11 mouse cellular contexts compared by ENCODE assay signal in the genomic region with DNA sequence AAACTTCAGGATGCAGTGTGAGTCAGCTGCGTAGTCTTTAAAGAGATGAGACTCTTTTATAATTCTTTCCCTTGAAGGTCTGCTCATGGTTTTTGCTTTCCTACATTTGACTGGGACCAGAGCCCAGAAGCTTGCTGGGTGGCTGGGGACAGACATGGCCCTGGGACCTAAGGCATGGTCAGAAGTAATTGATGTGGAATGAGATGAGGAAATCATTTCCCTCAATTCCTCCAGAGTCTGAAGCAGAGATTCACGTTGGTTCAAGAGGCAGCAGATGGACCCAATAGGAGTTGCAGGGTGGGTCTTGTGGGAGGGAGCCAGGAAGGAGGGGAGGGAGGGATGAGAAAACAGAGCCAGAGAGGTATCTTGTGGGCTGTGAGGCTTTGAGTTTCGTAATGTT.
DNase-seq lines count a peak whose midpoint lies in the region; ATAC-seq lines count a peak whose summit lies in the region.
"Had no signal": no experiment of that assay in that cellular context is flagged by ENCODE, and none has a peak within 500 bp of the region (broad histone marks: within the 10 kb centered on the region; RNA-seq: fewer than 3 reads in every experiment).

No protein-coding gene starts in this region.

- 58% methylated on average over 3 of the region's 3 CpGs for WGBS in embryonic facial prominence, embryonic 14.5 days
- WGBS in embryonic facial prominence, embryonic 10.5 days: 66% methylated on average over 3 of the region's 3 CpGs
- WGBS in hindbrain, embryonic 13.5 days: 68% methylated on average over 3 of the region's 3 CpGs
- WGBS in hindbrain, embryonic 12.5 days: 73% methylated on average over 3 of the region's 3 CpGs
- WGBS in neural tube, embryonic 15.5 days: 44% methylated on average over 3 of the region's 3 CpGs

- 0 out of 2 replicates have a peak, but pooled peaks cover 2% of the 10 kb centered on the region for H3K4me1 ChIP-seq in embryonic facial prominence, embryonic 14.5 days (ENCODE audit: control insufficient read depth, insufficient read depth, low read length)
- H3K4me1 ChIP-seq in embryonic facial prominence, embryonic 10.5 days: peaks cover 14% of the 10 kb centered on the region
- peaks cover 15% of the 10 kb centered on the region for H3K4me1 ChIP-seq in hindbrain, embryonic 13.5 days (replicated peaks)
- peaks cover 13% of the 10 kb centered on the region; the same call in 1 of the 2 replicates for H3K4me1 ChIP-seq in hindbrain, embryonic 12.5 days
- peaks cover 13% of the 10 kb centered on the region for H3K4me1 ChIP-seq in neural tube, embryonic 15.5 days

- H3K4me2 ChIP-seq in embryonic facial prominence, embryonic 14.5 days (ENCODE audit: low read depth, low read length): no peak overlapping the region
- H3K4me2 ChIP-seq in hindbrain, embryonic 13.5 days: no peak overlapping the region
- no peak overlapping the region for H3K4me2 ChIP-seq in hindbrain, embryonic 12.5 days (replicated peaks)
- no peak overlapping the region for H3K4me2 ChIP-seq in neural tube, embryonic 15.5 days

- H3K36me3 ChIP-seq in embryonic facial prominence, embryonic 14.5 days (ENCODE audit: control insufficient read depth, insufficient read depth, low read length): no peaks in the 10 kb centered on the region
- H3K36me3 ChIP-seq in embryonic facial prominence, embryonic 10.5 days (replicated peaks): no peaks in the 10 kb centered on the region
- H3K36me3 ChIP-seq in hindbrain, embryonic 13.5 days: no peaks in the 10 kb centered on the region
- no peaks in the 10 kb centered on the region for H3K36me3 ChIP-seq in hindbrain, embryonic 12.5 days
- no peaks in the 10 kb centered on the region for H3K36me3 ChIP-seq in neural tube, embryonic 15.5 days

- 0 out of 2 replicates have a peak, but pooled peaks have one; percentile 37 for ATAC-seq in embryonic facial prominence, embryonic 14.5 days (ENCODE audit: low read depth)
- ATAC-seq in hindbrain, embryonic 13.5 days (ENCODE audit: low FRiP score): no peak
- ATAC-seq in hindbrain, embryonic 12.5 days (ENCODE audit: low FRiP score): no peak
- ATAC-seq in neural tube, embryonic 15.5 days (ENCODE audit: low FRiP score): no peak
- ATAC-seq in megakaryocyte, adult 5-6 weeks (ENCODE audit: poor library complexity, severe bottlenecking): no peak

- no peaks in the 10 kb centered on the region for H3K9me3 ChIP-seq in embryonic facial prominence, embryonic 14.5 days (ENCODE audit: control insufficient read depth, low read length)
- H3K9me3 ChIP-seq in embryonic facial prominence, embryonic 10.5 days: no peaks in the 10 kb centered on the region
- no peaks in the 10 kb centered on the region for H3K9me3 ChIP-seq in hindbrain, embryonic 13.5 days
- H3K9me3 ChIP-seq in hindbrain, embryonic 12.5 days (replicated peaks): no peaks in the 10 kb centered on the region
- H3K9me3 ChIP-seq in neural tube, embryonic 15.5 days (replicated peaks): no peaks in the 10 kb centered on the region

- no peak overlapping the region for H3K27ac ChIP-seq in embryonic facial prominence, embryonic 14.5 days (replicated peaks; ENCODE audit: low read depth, low read length)
- no peak overlapping the region for H3K27ac ChIP-seq in embryonic facial prominence, embryonic 10.5 days (replicated peaks)
- H3K27ac ChIP-seq in hindbrain, embryonic 13.5 days: peak overlapping the region; percentile 10; the same call in 1 of the 2 replicates
- no peak overlapping the region for H3K27ac ChIP-seq in hindbrain, embryonic 12.5 days
- H3K27ac ChIP-seq in neural tube, embryonic 15.5 days (replicated peaks): peak overlapping the region; percentile 20; the same call in 1 of the 2 replicates
- H3K27ac ChIP-seq: liver, embryonic 14.5 days; macrophage had no signal

- peak; percentile 35 for DNase-seq in embryonic facial prominence, embryonic 14.5 days (ENCODE audit: low spot score)
- DNase-seq in embryonic facial prominence, embryonic 10.5 days (ENCODE audit: low spot score): no peak
- DNase-seq in neural tube, embryonic 10.5 days (ENCODE audit: extremely low spot score, low spot score): no peak
- no peak for DNase-seq in testis, postnatal 14 days (ENCODE audit: low spot score)
- DNase-seq: thymus, postnatal 14 days had no signal

- H3K27me3 ChIP-seq in embryonic facial prominence, embryonic 14.5 days (replicated peaks; ENCODE audit: control insufficient read depth, insufficient read depth, low read length): no peaks in the 10 kb centered on the region
- peaks cover 6% of the 10 kb centered on the region; the same call in 1 of the 2 replicates for H3K27me3 ChIP-seq in embryonic facial prominence, embryonic 10.5 days (replicated peaks; ENCODE audit: low read depth, poor library complexity, severe bottlenecking)
- H3K27me3 ChIP-seq in hindbrain, embryonic 13.5 days: no peaks in the 10 kb centered on the region
- no peaks in the 10 kb centered on the region for H3K27me3 ChIP-seq in hindbrain, embryonic 12.5 days
- no peaks in the 10 kb centered on the region for H3K27me3 ChIP-seq in neural tube, embryonic 15.5 days (replicated peaks)

- no peak overlapping the region for H3K4me3 ChIP-seq in embryonic facial prominence, embryonic 14.5 days (ENCODE audit: low read depth, low read length)
- H3K4me3 ChIP-seq in embryonic facial prominence, embryonic 10.5 days: no peak overlapping the region
- H3K4me3 ChIP-seq in hindbrain, embryonic 13.5 days: no peak overlapping the region
- H3K4me3 ChIP-seq in hindbrain, embryonic 12.5 days: no peak overlapping the region
- H3K4me3 ChIP-seq in neural tube, embryonic 15.5 days (replicated peaks): no peak overlapping the region

- H3K9ac ChIP-seq in embryonic facial prominence, embryonic 14.5 days (ENCODE audit: low read depth, low read length): no peak overlapping the region
- no peak overlapping the region for H3K9ac ChIP-seq in hindbrain, embryonic 13.5 days
- H3K9ac ChIP-seq in hindbrain, embryonic 12.5 days: no peak overlapping the region
- H3K9ac ChIP-seq in neural tube, embryonic 15.5 days (replicated peaks): no peak overlapping the region
- H3K9ac ChIP-seq: liver, embryonic 14.5 days had no signal

Comparison
In these comparisons a context has a peak if more than half of its experiments do, and no peak if none do; other contexts are left out.
1. H3K27ac ChIP-seq: peak in hindbrain, embryonic 13.5 days (single experiment) and neural tube, embryonic 15.5 days (single experiment); none in embryonic facial prominence, embryonic 14.5 days (single experiment), embryonic facial prominence, embryonic 10.5 days (single experiment) and hindbrain, embryonic 12.5 days (single experiment).